Mouse (Mus musculus) lung, embryonic 15.5 days (tissue): Measurements from ENCODE around the gene Tmem151b. TPM values are rescaled to one million over a fixed set of nuclear protein-coding genes. Genes with fewer than 3 reads are reported as not detected.

Experiments
- ATAC-seq: fragments of 200-750 bp; cut with Nextera tagmentation; 2 replicates; pipeline ENCODE4 v1.8.0; 2017; ENCODE audit warnings: moderate number of reproducible peaks, borderline replicate concordance; ENCODE audit not compliant: low FRiP score, low TSS enrichment; ENCODE audit errors: extremely low read depth
- H3K27ac ChIP-seq: fragments of 300-500 bp; sonication (generic); 2 replicates; pipeline ENCODE4 v1.5.1; 2015; ENCODE audit warnings: moderate library complexity, mild to moderate bottlenecking, inconsistent platforms
- H3K27me3 ChIP-seq: fragments of 300-500 bp; sonication (generic); 2 replicates; pipeline ENCODE4 v1.6.1; 2015; ENCODE audit warnings: inconsistent platforms
- H3K36me3 ChIP-seq: fragments of 300-500 bp; sonication (generic); 2 replicates; pipeline ENCODE4 v1.6.1; 2015; ENCODE audit warnings: inconsistent platforms
- H3K4me1 ChIP-seq: fragments of 300-500 bp; sonication (generic); 2 replicates; pipeline ENCODE4 v1.6.1; 2015; ENCODE audit warnings: inconsistent platforms
- H3K4me2 ChIP-seq: fragments of 300-500 bp; sonication (generic); 2 replicates; pipeline ENCODE4 v1.6.1; 2015; ENCODE audit warnings: inconsistent platforms, mild to moderate bottlenecking, moderate library complexity
- H3K4me3 ChIP-seq: fragments of 300-500 bp; sonication (generic); 2 replicates; pipeline ENCODE4 v1.5.1; 2015; ENCODE audit warnings: mild to moderate bottlenecking, inconsistent platforms
- H3K9ac ChIP-seq: fragments of 300-500 bp; sonication (generic); 2 replicates; pipeline ENCODE4 v1.6.1; 2015; ENCODE audit warnings: inconsistent platforms
- H3K9me3 ChIP-seq: fragments of 300-500 bp; sonication (generic); 2 replicates; pipeline ENCODE4 v1.6.1; 2016; ENCODE audit warnings: inconsistent platforms
- WGBS: fragments of 180-500 bp; shearing (Covaris S2); methylation state at CpG from one replicate; pipeline ENCODE4 v1.1.7; 2015; 5-methylcytosine and 5-hydroxymethylcytosine counted together
- polyA plus RNA-seq: library from polyadenylated mRNA; unstranded; fragments of >200 nt; fragmentation: Nextera tagmentation; extraction: Ambion mirVana; gene quantifications from 2 replicates; pipeline ENCODE4 v1.2.1, GENCODE M21; 2015

Gene Tmem151b
- polyA plus RNA-seq, 1 experiment from 2014 or later, result 2.0 TPM

- H3K27ac ChIP-seq, result no peak overlapping the region
- H3K4me1 ChIP-seq, result peaks cover 41% of the 10 kb centered on the region
- peaks cover 9% of the 10 kb centered on the region; the same call in 1 of the 2 replicates for H3K36me3 ChIP-seq
- no peak overlapping the region for H3K9ac ChIP-seq
- H3K4me3 ChIP-seq, result no peak overlapping the region
- no peaks in the 10 kb centered on the region for H3K27me3 ChIP-seq
- no peaks in the 10 kb centered on the region for H3K9me3 ChIP-seq
- H3K4me2 ChIP-seq, result no peak overlapping the region
- WGBS, result 90% methylated on average over 6 of the region's 6 CpGs
- no peak for ATAC-seq
Observed at GRCm38 (mm10) chr17:45582188-45582587, 32.7 kb upstream of the Tmem151b start.

- peak overlapping the region; percentile 61; the same call in 1 of the 2 replicates for H3K27ac ChIP-seq
Observed at GRCm38 (mm10) chr17:45581567-45581983, 32.1 kb upstream of the Tmem151b start.

GRCm38 (mm10) chr17:45580958-45581477, 31.5 kb upstream of the Tmem151b start:
- no peaks in the 10 kb centered on the region for H3K36me3 ChIP-seq
- H3K27ac ChIP-seq, result peak overlapping the region; percentile 61
- H3K4me2 ChIP-seq, result peak overlapping the region; percentile 21; the same call in 1 of the 2 replicates
- no peak overlapping the region for H3K9ac ChIP-seq
- no peak; the same call in 1 of the 2 replicates for ATAC-seq
- H3K27me3 ChIP-seq, result no peaks in the 10 kb centered on the region
- no peaks in the 10 kb centered on the region for H3K9me3 ChIP-seq
- peaks cover 40% of the 10 kb centered on the region for H3K4me1 ChIP-seq
- no peak overlapping the region for H3K4me3 ChIP-seq
- WGBS, result 17% methylated on average over 12 of the region's 12 CpGs

More at GRCm38 (mm10) chr17:45581567-45581983, 32.1 kb upstream of the Tmem151b start:
- WGBS, result 3% methylated on average over 2 of the region's 2 CpGs
- ATAC-seq, result 0 out of 2 replicates have a peak, but pooled peaks have one; percentile 7
- Histone ChIP-seq H3K4me2 (0 out of 2 replicates have a peak overlapping the region, but pooled peaks have one; percentile 21), H3K4me3 (no peak overlapping the region), H3K27me3 (no peaks in the 10 kb centered on the region), H3K4me1 (peaks cover 41% of the 10 kb centered on the region), H3K9ac (no peak overlapping the region), H3K9me3 (no peaks in the 10 kb centered on the region), H3K36me3 (peaks cover 3% of the 10 kb centered on the region; the same call in 1 of the 2 replicates)

GRCm38 (mm10) chr17:45579554-45579953, 30.1 kb upstream of the Tmem151b start:
- H3K36me3 ChIP-seq, result no peaks in the 10 kb centered on the region
- no peak overlapping the region for H3K9ac ChIP-seq
- no peak overlapping the region for H3K4me3 ChIP-seq
- WGBS, result 72% methylated on average over 4 of the region's 4 CpGs
- no peak for ATAC-seq
- no peak overlapping the region for H3K4me2 ChIP-seq
- peaks cover 34% of the 10 kb centered on the region for H3K4me1 ChIP-seq
- no peaks in the 10 kb centered on the region for H3K9me3 ChIP-seq
- H3K27me3 ChIP-seq, result no peaks in the 10 kb centered on the region
- no peak overlapping the region for H3K27ac ChIP-seq

GRCm38 (mm10) chr17:45578843-45579242, 29.4 kb upstream of the Tmem151b start:
- Histone ChIP-seq H3K36me3 (no peaks in the 10 kb centered on the region), H3K4me1 (peaks cover 30% of the 10 kb centered on the region), H3K9me3 (no peaks in the 10 kb centered on the region), H3K4me3 (no peak overlapping the region), H3K27me3 (no peaks in the 10 kb centered on the region), H3K27ac (peak overlapping the region; percentile 41), H3K9ac (no peak overlapping the region), H3K4me2 (no peak overlapping the region)
- WGBS, result 73% methylated on average over 7 of the region's 7 CpGs
- ATAC-seq, result no peak

- Histone ChIP-seq H3K4me2 (no peak overlapping the region), H3K9ac (no peak overlapping the region), H3K27ac (peak overlapping the region; percentile 41), H3K27me3 (no peaks in the 10 kb centered on the region), H3K4me3 (no peak overlapping the region), H3K36me3 (no peaks in the 10 kb centered on the region), H3K4me1 (peaks cover 30% of the 10 kb centered on the region), H3K9me3 (no peaks in the 10 kb centered on the region)
- no peak for ATAC-seq
- WGBS, result 37% methylated on average over 5 of the region's 5 CpGs
Observed at GRCm38 (mm10) chr17:45578242-45578641, 28.8 kb upstream of the Tmem151b start.

GRCm38 (mm10) chr17:45575123-45575897, 25.8 kb upstream of the Tmem151b start:
- Histone ChIP-seq H3K4me2 (no peak overlapping the region), H3K4me1 (peaks cover 34% of the 10 kb centered on the region), H3K36me3 (peaks cover 17% of the 10 kb centered on the region), H3K4me3 (no peak overlapping the region), H3K9me3 (no peaks in the 10 kb centered on the region), H3K27me3 (no peaks in the 10 kb centered on the region), H3K9ac (no peak overlapping the region), H3K27ac (peak overlapping the region; percentile 97; the same call in 1 of the 2 replicates)
- 88% methylated on average over 8 of the region's 8 CpGs for WGBS
- no peak for ATAC-seq

- ATAC-seq, result peak; percentile 50
- 5% methylated on average over 17 of the region's 17 CpGs for WGBS
- peak overlapping the region; percentile 97 for H3K4me3 ChIP-seq
Observed at GRCm38 (mm10) chr17:45574129-45574761, 24.8 kb upstream of the Tmem151b start.

GRCm38 (mm10) chr17:45573780-45574123, 24.3 kb upstream of the Tmem151b start:
- Histone ChIP-seq H3K4me2 (peak overlapping the region; percentile 88), H3K4me1 (peaks cover 47% of the 10 kb centered on the region), H3K27me3 (no peaks in the 10 kb centered on the region), H3K9ac (peak overlapping the region; percentile 96), H3K27ac (peak overlapping the region; percentile 97), H3K36me3 (peaks cover 32% of the 10 kb centered on the region), H3K4me3 (peak overlapping the region; percentile 97), H3K9me3 (no peaks in the 10 kb centered on the region)
- 0% methylated on average over 15 of the region's 18 CpGs for WGBS
- ATAC-seq, result peak; percentile 69

More at GRCm38 (mm10) chr17:45574129-45574761, 24.8 kb upstream of the Tmem151b start:
- Histone ChIP-seq H3K36me3 (peaks cover 27% of the 10 kb centered on the region), H3K4me2 (peak overlapping the region; percentile 88), H3K27ac (peak overlapping the region; percentile 97), H3K4me1 (peaks cover 43% of the 10 kb centered on the region), H3K9ac (peak overlapping the region; percentile 96), H3K27me3 (no peaks in the 10 kb centered on the region), H3K9me3 (no peaks in the 10 kb centered on the region)

GRCm38 (mm10) chr17:45573087-45573779, 23.8 kb upstream of the Tmem151b start, which contains the start of gene Hsp90ab1:
Gene Hsp90ab1 (minus strand): TSS chr17:45573271.
- no peaks in the 10 kb centered on the region for H3K9me3 ChIP-seq
- H3K27ac ChIP-seq, result peak within 1 kb of the TSS; percentile 97
- WGBS, result under 1% methylated on average over 41 of the region's 41 CpGs
- peaks cover 38% of the 10 kb centered on the region for H3K36me3 ChIP-seq
- no peaks in the 10 kb centered on the region for H3K27me3 ChIP-seq
- peaks cover 45% of the 10 kb centered on the region for H3K4me1 ChIP-seq
- H3K9ac ChIP-seq, result peak within 1 kb of the TSS; percentile 96
- H3K4me3 ChIP-seq, result peak within 1 kb of the TSS; percentile 97
- ATAC-seq, result peak; percentile 79
- peak within 1 kb of the TSS; percentile 88 for H3K4me2 ChIP-seq
